Mouse (Mus musculus): ENCODE results near the gene Cox8c. TPM values are rescaled to one million over a fixed set of nuclear protein-coding genes. Genes with fewer than 3 reads are reported as not detected.

Gene Cox8c
- not detected for polyA plus RNA-seq (2015; fragmentation: Illumina TruSeq; extraction: RNeasy Lipid Tissue Mini Kit (QIAGEN cat#74804); ENCODE audit: low read depth, low replicate concordance)

GRCm38 (mm10) chr12:102899091-102899490 lies at the start of gene Cox8c:
Gene Cox8c (plus strand): TSS chr12:102899316.

DNA sequence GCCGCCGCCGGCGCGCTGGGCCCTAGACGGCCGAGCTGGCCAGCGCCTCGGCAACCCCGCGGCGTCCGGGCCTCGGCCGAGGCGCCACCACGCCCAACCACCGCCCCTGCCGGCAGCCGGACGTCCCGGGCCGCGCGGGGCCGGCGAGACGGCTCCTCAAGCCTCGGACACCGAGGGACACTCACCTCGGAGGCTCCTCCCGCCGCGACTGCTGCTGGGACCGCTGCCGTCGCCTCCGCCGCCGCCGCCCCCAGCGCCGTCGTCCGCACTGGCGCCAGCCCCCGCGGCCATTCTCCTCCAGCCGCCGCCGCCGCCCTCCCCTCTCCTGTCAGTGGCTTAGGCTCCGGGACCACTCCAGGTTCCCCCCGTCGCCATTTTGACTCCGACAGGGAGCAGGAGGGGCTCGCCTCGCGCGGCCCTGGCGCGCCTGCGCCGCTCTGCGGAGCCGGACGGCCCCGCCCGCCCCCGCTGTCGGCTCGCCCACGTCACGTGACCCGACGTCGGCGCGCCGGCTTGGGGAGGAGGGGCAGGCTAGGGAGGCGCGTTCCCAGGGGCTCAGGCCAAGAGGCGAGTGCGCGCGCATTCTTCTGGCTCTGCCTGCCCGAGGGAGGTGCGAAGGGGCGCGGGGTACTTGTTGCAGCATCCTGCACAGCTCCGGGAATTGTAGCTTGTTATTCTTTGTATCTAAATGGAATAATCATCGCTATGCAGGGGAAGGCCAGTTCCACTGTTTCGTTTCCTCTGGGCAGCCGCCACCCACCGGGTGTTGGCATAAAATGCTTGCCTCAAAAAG lies 20.9 kb upstream of the Cox8c start, which contains the start of gene Btbd7:
Gene Btbd7, minus strand, starts transcription at position 441 of the 793 bp plus-strand sequence.

DNA sequence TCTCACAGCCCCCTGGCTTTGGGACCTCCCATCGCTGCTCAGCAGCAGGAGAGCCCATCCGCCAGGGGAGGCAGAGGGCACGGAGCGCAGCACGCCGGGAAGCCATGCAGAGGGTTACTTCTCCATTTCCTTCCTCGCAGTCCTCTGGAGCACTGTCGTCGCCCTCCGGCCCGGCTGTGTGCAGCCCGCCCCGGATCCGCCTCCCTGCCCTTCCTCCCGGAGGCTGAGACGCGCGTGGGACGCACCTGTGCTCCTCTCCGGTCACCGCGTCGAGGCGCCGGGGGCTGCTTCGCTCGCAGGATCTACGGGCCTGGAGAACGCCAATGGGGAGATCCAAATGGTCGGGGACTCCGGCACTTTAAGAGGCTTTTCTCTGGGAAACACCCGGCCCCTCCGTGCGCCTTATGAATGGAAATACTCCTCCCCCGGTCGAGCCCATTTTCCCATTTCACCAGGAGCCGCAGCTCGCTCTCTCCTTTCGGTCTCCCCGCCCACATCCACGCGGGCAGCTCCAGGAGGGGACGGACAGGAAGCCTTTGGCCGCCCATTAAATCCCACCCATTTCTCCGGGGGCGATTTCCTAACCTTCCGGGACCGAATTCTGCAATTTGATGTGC lies 49.8 kb downstream of the Cox8c start, which contains the start of gene Unc79:
Gene Unc79, plus strand, starts transcription at position 82 of the 617 bp plus-strand sequence.

Other genes starting within 250 kb of the Cox8c start
- 45.3 TPM for gene Itpk1, start 194.4 kb upstream of the Cox8c start, polyA plus RNA-seq (2015; fragmentation: Illumina TruSeq; extraction: RNeasy Lipid Tissue Mini Kit (QIAGEN cat#74804); ENCODE audit: low read depth, low replicate concordance)
- gene Moap1, start 155.7 kb upstream of the Cox8c start, polyA plus RNA-seq (2015; fragmentation: Illumina TruSeq; extraction: RNeasy Lipid Tissue Mini Kit (QIAGEN cat#74804); ENCODE audit: low read depth, low replicate concordance) = 40.9 TPM
- 5.4 TPM for gene Tmem251, start 155.6 kb upstream of the Cox8c start, polyA plus RNA-seq (2015; fragmentation: Illumina TruSeq; extraction: RNeasy Lipid Tissue Mini Kit (QIAGEN cat#74804); ENCODE audit: low read depth, low replicate concordance)
- not detected for gene Gm28051, start 141.6 kb upstream of the Cox8c start, polyA plus RNA-seq (2015; fragmentation: Illumina TruSeq; extraction: RNeasy Lipid Tissue Mini Kit (QIAGEN cat#74804); ENCODE audit: low read depth, low replicate concordance)
- 17.1 TPM for gene Gon7, start 141.5 kb upstream of the Cox8c start, polyA plus RNA-seq (2015; fragmentation: Illumina TruSeq; extraction: RNeasy Lipid Tissue Mini Kit (QIAGEN cat#74804); ENCODE audit: low read depth, low replicate concordance)
- 38.4 TPM for gene Ubr7, start 141.3 kb upstream of the Cox8c start, polyA plus RNA-seq (2015; fragmentation: Illumina TruSeq; extraction: RNeasy Lipid Tissue Mini Kit (QIAGEN cat#74804); ENCODE audit: low read depth, low replicate concordance)
- 28.7 TPM for gene Gm20604, start 140.6 kb upstream of the Cox8c start, polyA plus RNA-seq (2015; fragmentation: Illumina TruSeq; extraction: RNeasy Lipid Tissue Mini Kit (QIAGEN cat#74804); ENCODE audit: low read depth, low replicate concordance)
- 9.7 TPM for gene Btbd7, start 20.8 kb upstream of the Cox8c start, polyA plus RNA-seq (2015; fragmentation: Illumina TruSeq; extraction: RNeasy Lipid Tissue Mini Kit (QIAGEN cat#74804); ENCODE audit: low read depth, low replicate concordance)
- gene Unc79, start 49.5 kb downstream of the Cox8c start, polyA plus RNA-seq (2015; fragmentation: Illumina TruSeq; extraction: RNeasy Lipid Tissue Mini Kit (QIAGEN cat#74804); ENCODE audit: low read depth, low replicate concordance) = 21.9 TPM

Data from brain, adult 10 weeks (tissue).